Mouse (Mus musculus): Measurements from ENCODE around the gene Wdr48.
A peak's percentile ranks its signal among the peaks of the same experiment; 100 is the strongest.

Wdr48 gene

GRCm38 (mm10) chr9:119970763-119971656 is 76.3 kb downstream of the Wdr48 start:
- peak; percentile 66 for DNase-seq

- DNase-seq, result no peak
These were observed 77.5 kb downstream of the Wdr48 start for GRCm38 (mm10) chr9:119972166-119972565.

GRCm38 (mm10) chr9:119972582-119972981 is 77.9 kb downstream of the Wdr48 start:
- no peak for DNase-seq

GRCm38 (mm10) chr9:119973281-119973680 is 78.6 kb downstream of the Wdr48 start:
- DNase-seq, result no peak

GRCm38 (mm10) chr9:119973869-119974520 is 79.3 kb downstream of the Wdr48 start:
- no peak for DNase-seq

GRCm38 (mm10) chr9:119974609-119975008 is 79.9 kb downstream of the Wdr48 start:
- no peak for DNase-seq

- DNase-seq, result no peak
These were observed 80.6 kb downstream of the Wdr48 start for GRCm38 (mm10) chr9:119975286-119975685.
